Mouse (Mus musculus) sigmoid colon, adult 10 weeks (tissue): ENCODE results near the gene Eml4. TPM values are rescaled to one million over a fixed set of nuclear protein-coding genes. Genes with fewer than 3 reads are reported as not detected.

ENCODE experiments used
- polyA plus RNA-seq: library from polyadenylated mRNA; stranded (reverse); fragments of 350-450 nt; fragmentation: Illumina TruSeq; extraction: RNeasy Lipid Tissue Mini Kit (QIAGEN cat#74804); gene quantifications from one replicate; pipeline ENCODE4 v1.2.3, GENCODE M21; 2014; ENCODE audit warnings: low read depth, low replicate concordance

Eml4 gene
- polyA plus RNA-seq, result 59.7 TPM

GRCm38 (mm10) chr17:83350379-83351091 lies at the start of gene Eml4:
Eml4 (plus strand) TSS chr17:83350931.

DNA sequence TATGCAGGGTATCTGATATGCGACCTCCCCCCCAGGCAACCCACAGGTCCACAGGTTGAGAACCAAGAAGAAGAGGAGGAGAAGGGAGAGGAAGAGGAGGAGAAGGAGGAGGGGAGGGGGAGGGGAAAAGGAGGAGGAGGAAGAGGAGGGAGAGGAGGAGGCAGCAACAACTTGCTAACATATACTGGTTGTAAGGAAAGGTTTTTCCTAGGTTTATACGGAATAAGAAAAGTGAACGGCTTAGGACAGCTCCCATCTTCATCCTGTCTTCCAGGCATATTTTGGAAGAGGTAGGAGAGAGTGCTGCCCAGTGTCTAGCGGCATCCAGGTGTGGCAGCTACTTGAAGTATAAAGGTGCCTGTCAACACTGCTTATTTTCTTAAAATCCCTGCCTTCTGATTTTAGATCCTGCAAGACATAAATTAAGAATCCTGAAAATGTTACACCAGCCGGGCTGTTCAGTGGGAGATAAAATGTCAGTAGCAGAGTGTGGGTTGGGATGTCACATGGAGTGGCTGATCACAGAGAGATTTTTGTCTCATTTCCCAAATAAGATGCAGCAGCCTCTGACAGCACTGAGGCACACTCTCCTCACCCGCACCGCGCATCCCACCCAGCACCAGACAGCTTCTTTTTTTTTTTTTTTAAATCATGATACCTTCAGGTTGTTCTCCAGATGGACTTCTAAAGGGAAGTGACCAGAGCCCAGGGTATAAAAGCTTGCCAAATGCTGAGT lies 166.7 kb downstream of the Eml4 start, which contains the start of gene Cox7a2l:
Gene Cox7a2l, minus strand, starts transcription at position 51 of the 736 bp plus-strand sequence.

Other genes starting within 250 kb of the Eml4 start
- gene Pkdcc, start 135.6 kb upstream of the Eml4 start, polyA plus RNA-seq, result 1.2 TPM
- gene Cox7a2l, start 166.4 kb downstream of the Eml4 start, polyA plus RNA-seq, result 367 TPM